Comparison of ENCODE assay signal across 10 mouse cellular contexts in genomic region chr6:99684899-99685298, GRCm38 (mm10). TPM values are rescaled to one million over a fixed set of nuclear protein-coding genes. Genes with fewer than 3 reads are reported as not detected.
DNase-seq lines count a peak whose midpoint lies in the region; ATAC-seq and TF ChIP-seq lines count a peak whose summit lies in the region.
"Had no signal": no experiment of that assay in that cellular context is flagged by ENCODE, and none has a peak within 500 bp of the region (broad histone marks: within the 10 kb centered on the region; RNA-seq: fewer than 3 reads in every experiment).

No protein-coding gene starts in this region.

- TF ChIP-seq EP300 in lung, postnatal 0 days (IDR thresholded peaks at IDR 0.05), result no peak
- TF ChIP-seq EP300 in stomach, postnatal 0 days (optimal IDR thresholded peaks at IDR 0.05), result no peak

- peak; percentile 45 for DNase-seq in lung, postnatal 0 days (ENCODE audit: low spot score)
- DNase-seq in lung, postnatal 10 days, result no peak
- DNase-seq in Patski (ENCODE audit: low read depth, low spot score), result no peak
- peak; percentile 66 for DNase-seq in embryo, embryonic 10.5 days (ENCODE audit: low spot score)
- DNase-seq in stomach, postnatal 0 days (ENCODE audit: low spot score), result no peak
- no peak for DNase-seq in frontal cortex, postnatal 14 days (ENCODE audit: low spot score in 2 of 2)
- no peak for DNase-seq in heart, postnatal 14 days

- no peak overlapping the region for H3K27ac ChIP-seq in lung, postnatal 0 days (ENCODE audit: low read length)
- no peak overlapping the region for H3K27ac ChIP-seq in stomach, postnatal 0 days (replicated peaks)
- H3K27ac ChIP-seq: embryonic facial prominence, embryonic 13.5 days; heart, embryonic 15.5 days; lung, embryonic 15.5 days had no signal

- POLR2A ChIA-PET in Patski (lab: Charles Lee), result no interaction called here

- H3K9ac ChIP-seq in lung, postnatal 0 days (replicated peaks; ENCODE audit: low read depth), result no peak overlapping the region
- H3K9ac ChIP-seq in stomach, postnatal 0 days (ENCODE audit: low read length), result no peak overlapping the region
- H3K9ac ChIP-seq: embryonic facial prominence, embryonic 13.5 days; heart, embryonic 15.5 days; lung, embryonic 15.5 days had no signal

- no peak overlapping the region for H3K4me3 ChIP-seq in lung, postnatal 0 days (ENCODE audit: low read depth, low read length)
- H3K4me3 ChIP-seq in stomach, postnatal 0 days (ENCODE audit: low read depth, low read length), result no peak overlapping the region
- H3K4me3 ChIP-seq: embryonic facial prominence, embryonic 13.5 days; heart, embryonic 15.5 days; lung, embryonic 15.5 days had no signal

- intact Hi-C loops in heart, postnatal 14 days (cut with DNase I), result no loop called here

- in situ Hi-C loops in Patski (cut with MboI; ENCODE audit: low pct_unique_long_range_greater_than_20kb), result loop anchor here (5.0 kb wide), 1 partner anchor 97 kb away; no protein-coding TSS in a partner anchor

- no peak for ATAC-seq in lung, postnatal 0 days
- no peak for ATAC-seq in Patski
- ATAC-seq in stomach, postnatal 0 days (ENCODE audit: low FRiP score, low TSS enrichment), result no peak

- H3K4me2 ChIP-seq in lung, postnatal 0 days (replicated peaks; ENCODE audit: low read depth, low read length), result no peak overlapping the region
- no peak overlapping the region for H3K4me2 ChIP-seq in stomach, postnatal 0 days (replicated peaks; ENCODE audit: low read depth)
- H3K4me2 ChIP-seq: embryonic facial prominence, embryonic 13.5 days; heart, embryonic 15.5 days; lung, embryonic 15.5 days had no signal

- no peaks in the 10 kb centered on the region for H3K27me3 ChIP-seq in lung, postnatal 0 days (replicated peaks; ENCODE audit: insufficient read depth, low read length)
- H3K27me3 ChIP-seq in Patski, result peaks cover 7% of the 10 kb centered on the region
- no peaks in the 10 kb centered on the region for H3K27me3 ChIP-seq in stomach, postnatal 0 days (ENCODE audit: control insufficient read depth, insufficient read depth, low read length)

- no peaks in the 10 kb centered on the region for H3K36me3 ChIP-seq in lung, postnatal 0 days (ENCODE audit: insufficient read depth, low read length)
- H3K36me3 ChIP-seq in stomach, postnatal 0 days (ENCODE audit: control insufficient read depth, insufficient read depth, low read length), result no peaks in the 10 kb centered on the region
- H3K36me3 ChIP-seq: embryonic facial prominence, embryonic 13.5 days; heart, embryonic 15.5 days; lung, embryonic 15.5 days had no signal

- TF ChIP-seq CTCF in lung, postnatal 0 days (IDR thresholded peaks at IDR 0.05), result peak; percentile 80
- TF ChIP-seq CTCF in Patski (IDR thresholded peaks at IDR 0.05), result peak; percentile 72
- TF ChIP-seq CTCF in stomach, postnatal 0 days (IDR thresholded peaks at IDR 0.05; ENCODE audit: low read depth), result peak; percentile 83

- CTCF ChIA-PET in Patski (lab: Charles Lee), result interaction anchor here (0.8 to 1.4 kb wide), 6 partner anchors 11 to 103 kb away, joined by 3 to 6 read pairs (median 4); no protein-coding TSS in a partner anchor

- H3K9me3 ChIP-seq in lung, postnatal 0 days (ENCODE audit: low read length), result no peaks in the 10 kb centered on the region
- no peaks in the 10 kb centered on the region for H3K9me3 ChIP-seq in stomach, postnatal 0 days (ENCODE audit: control insufficient read depth, low read length)
- H3K9me3 ChIP-seq: heart, embryonic 15.5 days; lung, embryonic 15.5 days had no signal

- no peaks in the 10 kb centered on the region for H3K4me1 ChIP-seq in lung, postnatal 0 days (ENCODE audit: insufficient read depth, low read depth, low read length)
- H3K4me1 ChIP-seq in stomach, postnatal 0 days (replicated peaks; ENCODE audit: control insufficient read depth, insufficient read depth), result no peaks in the 10 kb centered on the region
- H3K4me1 ChIP-seq: embryonic facial prominence, embryonic 13.5 days; heart, embryonic 15.5 days; lung, embryonic 15.5 days had no signal

- WGBS in lung, postnatal 0 days, result 67% methylated on average over 5 of the region's 5 CpGs
- WGBS in stomach, postnatal 0 days, result 56% methylated on average over 5 of the region's 5 CpGs

RNA-seq across cellular contexts. Expression of gene Gpr27, which starts 7.6 kb away (rescaled TPM):
- 2.0 and 2.3 TPM in 2 replicates for polyA plus RNA-seq in lung, postnatal 0 days (2015; fragmentation: Nextera tagmentation; extraction: Ambion mirVana)
- polyA plus RNA-seq in Patski (2021), result 11.2 TPM
- 2.5 and 2.9 TPM in 2 replicates for polyA plus RNA-seq in stomach, postnatal 0 days (2015; fragmentation: Nextera tagmentation; extraction: Ambion mirVana)
- total RNA-seq in heart, postnatal 14 days (2021), result 1 to 10 TPM; 2.8 to 3.4 TPM

RNA-seq across cellular contexts. Expression of gene Gm20696, which starts 18.3 kb away (rescaled TPM):
- 1.7 and 2.3 TPM in 2 replicates for polyA plus RNA-seq in lung, postnatal 0 days (2015; fragmentation: Nextera tagmentation; extraction: Ambion mirVana)
- 0.15 TPM for polyA plus RNA-seq in Patski (2021)
- 1.4 and 1.8 TPM in 2 replicates for polyA plus RNA-seq in stomach, postnatal 0 days (2015; fragmentation: Nextera tagmentation; extraction: Ambion mirVana)
- total RNA-seq in heart, postnatal 14 days (2021), result 1 to 10 TPM; 2.3 to 3.2 TPM

RNA-seq across cellular contexts. Expression of gene Eif4e3, which starts 18.3 kb away (rescaled TPM):
- 21.2 and 24.1 TPM in 2 replicates for polyA plus RNA-seq in lung, postnatal 0 days (2015; fragmentation: Nextera tagmentation; extraction: Ambion mirVana)
- polyA plus RNA-seq in Patski (2021), result 12.4 TPM
- polyA plus RNA-seq in stomach, postnatal 0 days (2015; fragmentation: Nextera tagmentation; extraction: Ambion mirVana), result 7.8 and 8.3 TPM in 2 replicates
- 10 to 100 TPM; 32.5 to 34.2 TPM for total RNA-seq in heart, postnatal 14 days (2021)

RNA-seq across cellular contexts. Expression of gene Prok2, which starts 41.3 kb away (rescaled TPM):
- polyA plus RNA-seq in lung, postnatal 0 days (2015; fragmentation: Nextera tagmentation; extraction: Ambion mirVana), result 0.39 and 0.42 TPM in 2 replicates
- polyA plus RNA-seq in Patski (2021), result not detected
- 0.15 TPM in 1 of 2 replicates, not detected in the other for polyA plus RNA-seq in stomach, postnatal 0 days (2015; fragmentation: Nextera tagmentation; extraction: Ambion mirVana)
- total RNA-seq in heart, postnatal 14 days (2021), result not detected

Comparison
In these comparisons a context has a peak if more than half of its experiments do, and no peak if none do; other contexts are left out.
1. DNase-seq: peak in lung, postnatal 0 days (single experiment) and embryo, embryonic 10.5 days (single experiment); none in lung, postnatal 10 days (single experiment), Patski (single experiment), stomach, postnatal 0 days (single experiment), frontal cortex, postnatal 14 days (0 of 2) and heart, postnatal 14 days (0 of 2).
2. Peak in every context shown above with its lines, with median percentiles within 50 percentile points of each other: CTCF ChIP-seq.